Mouse (Mus musculus) neural tube, embryonic 12.5 days (tissue): ENCODE results near the gene Gm11037. TPM values are rescaled to one million over a fixed set of nuclear protein-coding genes. Genes with fewer than 3 reads are reported as not detected.

Experiments used
- ATAC-seq: fragments of 200-750 bp; cut with Nextera tagmentation; 2 replicates; pipeline ENCODE4 v1.8.0; 2017; ENCODE audit warnings: low read depth, mild to moderate bottlenecking, moderate TSS enrichment, moderate library complexity; ENCODE audit not compliant: low FRiP score
- H3K27ac ChIP-seq: fragments of 300-500 bp; sonication (generic); 2 replicates; pipeline ENCODE4 v1.5.1; 2016
- H3K27me3 ChIP-seq: fragments of 300-500 bp; sonication (generic); replicated peaks from 2 replicates; pipeline ENCODE4 v1.6.1; 2016; ENCODE audit warnings: mild to moderate bottlenecking
- H3K36me3 ChIP-seq: fragments of 300-500 bp; sonication (generic); 2 replicates; pipeline ENCODE4 v1.6.1; 2016; ENCODE audit warnings: mild to moderate bottlenecking
- H3K4me1 ChIP-seq: fragments of 300-500 bp; sonication (generic); 2 replicates; pipeline ENCODE4 v1.6.1; 2016
- H3K4me2 ChIP-seq: fragments of 300-500 bp; sonication (generic); replicated peaks from 2 replicates; pipeline ENCODE4 v1.6.1; 2016; ENCODE audit warnings: mild to moderate bottlenecking
- H3K4me3 ChIP-seq: fragments of 300-500 bp; sonication (generic); 2 replicates; pipeline ENCODE4 v1.5.1; 2016
- H3K9ac ChIP-seq: fragments of 300-500 bp; sonication (generic); 2 replicates; pipeline ENCODE4 v1.6.1; 2016; ENCODE audit warnings: mild to moderate bottlenecking
- H3K9me3 ChIP-seq: fragments of 300-500 bp; sonication (generic); 2 replicates; pipeline ENCODE4 v1.6.1; 2016; ENCODE audit warnings: mild to moderate bottlenecking
- WGBS: fragments of 180-500 bp; shearing (Covaris S2); methylation state at CpG from one replicate; pipeline ENCODE4 v1.1.7; 2016; 5-methylcytosine and 5-hydroxymethylcytosine counted together
- polyA plus RNA-seq: library from polyadenylated mRNA; unstranded; fragments of >200 nt; fragmentation: Nextera tagmentation; extraction: Ambion mirVana; gene quantifications from 2 replicates; pipeline ENCODE4 v1.2.1, GENCODE M21; 2016

Gm11037 gene
- not detected in 2 replicates for polyA plus RNA-seq

GRCm38 (mm10) chr2:131132930-131133547, at the start of gene Gm11037:
Gm11037 (plus strand) TSS chr2:131133497.
- ATAC-seq, result no peak
- Histone ChIP-seq H3K9me3 (no peaks in the 10 kb centered on the region), H3K27ac (no peak within 1 kb of the TSS), H3K4me2 (no peak within 1 kb of the TSS), H3K9ac (no peak within 1 kb of the TSS), H3K4me1 (no peaks in the 10 kb centered on the region), H3K36me3 (no peaks in the 10 kb centered on the region), H3K27me3 (0 out of 2 replicates have a peak, but pooled peaks cover 2% of the 10 kb centered on the region), H3K4me3 (no peak within 1 kb of the TSS)
- 87% methylated on average over 9 of the region's 9 CpGs for WGBS

- Histone ChIP-seq H3K27ac (no peak overlapping the region), H3K36me3 (no peaks in the 10 kb centered on the region), H3K9me3 (no peaks in the 10 kb centered on the region), H3K27me3 (no peaks in the 10 kb centered on the region), H3K4me1 (no peaks in the 10 kb centered on the region), H3K4me3 (no peak overlapping the region), H3K4me2 (no peak overlapping the region), H3K9ac (no peak overlapping the region)
- no peak for ATAC-seq
- 88% methylated on average over 4 of the region's 4 CpGs for WGBS
Observed at GRCm38 (mm10) chr2:131084206-131084605, 49.1 kb upstream of the Gm11037 start.

- ATAC-seq, result no peak
- Histone ChIP-seq H3K4me3 (no peak within 1 kb of the TSS), H3K27me3 (no peaks in the 10 kb centered on the region), H3K4me1 (no peaks in the 10 kb centered on the region), H3K27ac (no peak within 1 kb of the TSS), H3K9ac (no peak within 1 kb of the TSS), H3K4me2 (no peak within 1 kb of the TSS), H3K36me3 (no peaks in the 10 kb centered on the region), H3K9me3 (no peaks in the 10 kb centered on the region)
- 89% methylated on average over 11 of the region's 11 CpGs for WGBS
Observed at GRCm38 (mm10) chr2:131086667-131087390, 46.5 kb upstream of the Gm11037 start, which contains the start of gene Siglec1. Siglec1 (minus strand) TSS chr2:131086765.

GRCm38 (mm10) chr2:131088581-131088980, 44.7 kb upstream of the Gm11037 start:
- Histone ChIP-seq H3K9ac (no peak overlapping the region), H3K4me2 (no peak overlapping the region), H3K27ac (no peak overlapping the region), H3K36me3 (no peaks in the 10 kb centered on the region), H3K27me3 (no peaks in the 10 kb centered on the region), H3K4me3 (no peak overlapping the region), H3K9me3 (no peaks in the 10 kb centered on the region), H3K4me1 (no peaks in the 10 kb centered on the region)
- no peak for ATAC-seq
- 83% methylated on average over 4 of the region's 4 CpGs for WGBS

- H3K4me2 ChIP-seq, result no peak overlapping the region
- H3K27me3 ChIP-seq, result no peaks in the 10 kb centered on the region
- no peak overlapping the region for H3K4me3 ChIP-seq
- H3K9ac ChIP-seq, result no peak overlapping the region
- 95% methylated on average over 1 of the region's 1 CpGs for WGBS
- no peak for ATAC-seq
- H3K27ac ChIP-seq, result no peak overlapping the region
- no peaks in the 10 kb centered on the region for H3K4me1 ChIP-seq
- no peaks in the 10 kb centered on the region for H3K36me3 ChIP-seq
- H3K9me3 ChIP-seq, result no peaks in the 10 kb centered on the region
Observed at GRCm38 (mm10) chr2:131089634-131090033, 43.7 kb upstream of the Gm11037 start.

- Histone ChIP-seq H3K36me3 (no peaks in the 10 kb centered on the region), H3K9me3 (no peaks in the 10 kb centered on the region), H3K4me2 (no peak overlapping the region), H3K9ac (no peak overlapping the region), H3K27me3 (no peaks in the 10 kb centered on the region), H3K4me1 (no peaks in the 10 kb centered on the region), H3K27ac (no peak overlapping the region), H3K4me3 (no peak overlapping the region)
- WGBS, result 75% methylated on average over 3 of the region's 3 CpGs
- no peak for ATAC-seq
Observed at GRCm38 (mm10) chr2:131090852-131091251, 42.4 kb upstream of the Gm11037 start.

- H3K4me1 ChIP-seq, result no peaks in the 10 kb centered on the region
- H3K27me3 ChIP-seq, result no peaks in the 10 kb centered on the region
- H3K36me3 ChIP-seq, result no peaks in the 10 kb centered on the region
- H3K4me3 ChIP-seq, result no peak overlapping the region
- H3K27ac ChIP-seq, result no peak overlapping the region
- no peak for ATAC-seq
- 88% methylated on average over 5 of the region's 5 CpGs for WGBS
- no peak overlapping the region for H3K9ac ChIP-seq
- H3K4me2 ChIP-seq, result no peak overlapping the region
- H3K9me3 ChIP-seq, result no peaks in the 10 kb centered on the region
Observed at GRCm38 (mm10) chr2:131093577-131093976, 39.7 kb upstream of the Gm11037 start.

GRCm38 (mm10) chr2:131094823-131095222, 38.5 kb upstream of the Gm11037 start:
- Histone ChIP-seq H3K27ac (no peak overlapping the region), H3K4me1 (no peaks in the 10 kb centered on the region), H3K9ac (no peak overlapping the region), H3K27me3 (no peaks in the 10 kb centered on the region), H3K9me3 (no peaks in the 10 kb centered on the region), H3K4me2 (no peak overlapping the region), H3K36me3 (no peaks in the 10 kb centered on the region), H3K4me3 (no peak overlapping the region)
- 0 out of 2 replicates have a peak, but pooled peaks have one; percentile 52 for ATAC-seq
- 3% methylated on average over 1 of the region's 1 CpGs for WGBS

- no peaks in the 10 kb centered on the region for H3K27me3 ChIP-seq
- WGBS, result 9% methylated on average over 9 of the region's 9 CpGs
- H3K27ac ChIP-seq, result no peak overlapping the region; the same call in 1 of the 2 replicates
- H3K9ac ChIP-seq, result no peak overlapping the region
- H3K4me2 ChIP-seq, result peak overlapping the region; percentile 31
- no peak overlapping the region for H3K4me3 ChIP-seq
- H3K36me3 ChIP-seq, result no peaks in the 10 kb centered on the region
- H3K4me1 ChIP-seq, result no peaks in the 10 kb centered on the region
- H3K9me3 ChIP-seq, result no peaks in the 10 kb centered on the region
- ATAC-seq, result no peak
Observed at GRCm38 (mm10) chr2:131096101-131096795, 37.0 kb upstream of the Gm11037 start.

- H3K36me3 ChIP-seq, result no peaks in the 10 kb centered on the region
- H3K4me3 ChIP-seq, result no peak overlapping the region
- no peaks in the 10 kb centered on the region for H3K4me1 ChIP-seq
- no peak overlapping the region for H3K4me2 ChIP-seq
- no peak overlapping the region for H3K27ac ChIP-seq
- no peak overlapping the region for H3K9ac ChIP-seq
- no peaks in the 10 kb centered on the region for H3K9me3 ChIP-seq
- WGBS, result 68% methylated on average over 4 of the region's 4 CpGs
- ATAC-seq, result no peak
- no peaks in the 10 kb centered on the region for H3K27me3 ChIP-seq
Observed at GRCm38 (mm10) chr2:131097087-131097486, 36.2 kb upstream of the Gm11037 start.

GRCm38 (mm10) chr2:131101530-131101929, 31.8 kb upstream of the Gm11037 start:
- H3K9me3 ChIP-seq, result no peaks in the 10 kb centered on the region
- 58% methylated on average over 3 of the region's 3 CpGs for whole genome bisulfite sequencing

GRCm38 (mm10) chr2:131104021-131104420, 29.3 kb upstream of the Gm11037 start:
- no peaks in the 10 kb centered on the region for H3K27me3 ChIP-seq
- H3K4me3 ChIP-seq, result no peak overlapping the region
- H3K36me3 ChIP-seq, result no peaks in the 10 kb centered on the region
- no peaks in the 10 kb centered on the region for H3K9me3 ChIP-seq
- WGBS, result 89% methylated on average over 4 of the region's 4 CpGs
- no peaks in the 10 kb centered on the region for H3K4me1 ChIP-seq
- H3K4me2 ChIP-seq, result no peak overlapping the region
- no peak for ATAC-seq
- H3K27ac ChIP-seq, result no peak overlapping the region
- no peak overlapping the region for H3K9ac ChIP-seq

More at GRCm38 (mm10) chr2:131101530-131101929, 31.8 kb upstream of the Gm11037 start:
- H3K4me2 ChIP-seq, result no peak overlapping the region
- no peaks in the 10 kb centered on the region for H3K36me3 ChIP-seq
- no peaks in the 10 kb centered on the region for H3K4me1 ChIP-seq
- H3K9ac ChIP-seq, result no peak overlapping the region
- ATAC-seq, result no peak
- no peaks in the 10 kb centered on the region for H3K27me3 ChIP-seq
- H3K4me3 ChIP-seq, result no peak overlapping the region
- no peak overlapping the region for H3K27ac ChIP-seq
